Mouse (Mus musculus) kidney, postnatal 0 days (tissue): Measurements from ENCODE around the gene Ptpn7. TPM values are rescaled to one million over a fixed set of nuclear protein-coding genes. Genes with fewer than 3 reads are reported as not detected.

Experiments used
- ATAC-seq: fragments of 200-750 bp; cut with Nextera tagmentation; replicated peaks from 2 replicates; pipeline ENCODE4 v1.8.0; 2017; ENCODE audit warnings: low read depth, moderate number of reproducible peaks, moderate TSS enrichment, moderate library complexity; ENCODE audit not compliant: low FRiP score
- DNase-seq: peaks from one replicate; pipeline ENCODE4 v3.0.0-alpha.2; 2016; ENCODE audit warnings: low spot score
- H3K27ac ChIP-seq: fragments of 300-500 bp; sonication (generic); 2 replicates; pipeline ENCODE4 v1.5.1; 2014; ENCODE audit warnings: mild to moderate bottlenecking
- H3K27me3 ChIP-seq: fragments of 300-500 bp; sonication (generic); 2 replicates; pipeline ENCODE4 v1.6.1; 2014; ENCODE audit warnings: low read length, mixed read lengths; ENCODE audit not compliant: insufficient read depth
- H3K36me3 ChIP-seq: fragments of 300-500 bp; sonication (generic); 2 replicates; pipeline ENCODE4 v1.6.1; 2014; ENCODE audit warnings: low read length, mixed read lengths; ENCODE audit not compliant: insufficient read depth
- H3K4me1 ChIP-seq: fragments of 300-500 bp; sonication (generic); replicated peaks from 2 replicates; pipeline ENCODE4 v1.6.1; 2014; ENCODE audit warnings: antibody characterized with exemption, low read length, mixed read lengths; ENCODE audit not compliant: insufficient read depth
- H3K4me2 ChIP-seq: fragments of 300-500 bp; sonication (generic); 2 replicates; pipeline ENCODE4 v1.6.1; 2014; ENCODE audit warnings: mild to moderate bottlenecking, low read length, moderate library complexity, mixed read lengths
- H3K4me3 ChIP-seq: fragments of 300-500 bp; sonication (generic); replicated peaks from 2 replicates; pipeline ENCODE4 v1.5.1; 2014; ENCODE audit warnings: low read depth, low read length
- H3K9ac ChIP-seq: fragments of 300-500 bp; sonication (generic); 2 replicates; pipeline ENCODE4 v1.6.1; 2014; ENCODE audit warnings: low read depth, low read length
- H3K9me3 ChIP-seq: fragments of 300-500 bp; sonication (generic); replicated peaks from 2 replicates; pipeline ENCODE4 v1.6.1; 2016; ENCODE audit warnings: low read length, inconsistent platforms, mixed read lengths
- CTCF ChIP-seq: IDR thresholded peaks from 2 replicates; pipeline ENCODE4 v1.5.1; 2016; ENCODE audit warnings: antibody characterized with exemption, low read depth, mild to moderate bottlenecking, moderate library complexity
- WGBS: fragments of 180-500 bp; shearing (Covaris S2); extraction: QIAGEN DNeasy Blood & Tissue Kit; methylation state at CpG from one replicate; pipeline ENCODE4 v1.1.7; 2014; 5-methylcytosine and 5-hydroxymethylcytosine counted together
- polyA plus RNA-seq: library from polyadenylated mRNA; unstranded; fragments of >200 nt; fragmentation: Nextera tagmentation; extraction: Ambion mirVana; gene quantifications from 2 replicates; pipeline ENCODE4 v1.2.1, GENCODE M21; 2015

The Ptpn7 gene
- polyA plus RNA-seq, 1 experiment from 2014 or later = 0.38 TPM

DNA sequence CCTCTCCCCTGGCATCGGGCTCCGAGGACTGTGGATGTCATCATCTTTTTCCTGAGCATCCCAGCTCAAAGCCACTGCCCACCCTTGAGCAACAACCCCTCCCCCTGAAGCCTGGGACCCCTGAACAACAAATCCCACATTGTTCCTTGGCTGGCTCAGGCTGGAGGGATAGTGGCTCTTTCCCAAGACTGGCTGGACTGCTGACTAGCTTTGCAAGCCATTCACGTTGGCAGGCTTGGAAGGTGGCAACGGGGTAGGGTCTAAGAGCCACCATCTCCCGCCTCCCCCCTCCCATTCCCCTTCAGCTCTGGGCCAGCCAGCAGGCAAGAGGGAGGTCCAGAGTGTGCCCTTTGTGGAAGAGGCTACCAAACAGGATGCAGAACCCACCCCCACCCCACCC, 26.1 kb downstream of the Ptpn7 start:
- ATAC-seq = no peak
- no peak overlapping the region for H3K4me3 ChIP-seq
- WGBS = 76% methylated on average over 5 of the region's 5 CpGs
- TF ChIP-seq CTCF = no peak
- H3K4me2 ChIP-seq = no peak overlapping the region
- peaks cover 5% of the 10 kb centered on the region; the same call in 1 of the 2 replicates for H3K4me1 ChIP-seq
- H3K27me3 ChIP-seq = no peaks in the 10 kb centered on the region
- no peak overlapping the region for H3K27ac ChIP-seq
- no peak for DNase-seq
- no peak overlapping the region for H3K9ac ChIP-seq
- H3K36me3 ChIP-seq = peaks cover 6% of the 10 kb centered on the region; the same call in 1 of the 2 replicates
- H3K9me3 ChIP-seq = no peaks in the 10 kb centered on the region

DNA sequence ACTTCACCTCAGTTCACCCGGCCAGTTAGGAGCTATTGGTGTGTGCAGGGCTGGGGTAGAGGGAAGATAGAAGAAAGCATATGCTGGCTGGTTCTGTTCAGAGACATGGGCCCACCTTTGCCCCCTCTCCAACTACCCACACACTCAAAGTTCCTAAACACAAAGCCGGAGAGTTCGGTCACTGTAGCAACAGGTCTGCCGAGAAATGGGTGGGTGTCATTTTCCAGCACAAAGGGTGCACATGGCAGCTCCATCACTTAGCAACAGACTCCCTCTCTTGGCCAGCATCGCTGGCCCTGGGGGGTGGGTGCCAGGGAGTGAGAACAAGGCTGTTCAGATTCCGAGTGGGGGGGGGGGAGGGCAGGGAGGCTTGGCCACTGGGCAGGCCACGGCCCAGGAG, 26.6 kb downstream of the Ptpn7 start:
- DNase-seq = no peak
- Histone ChIP-seq H3K9me3 (no peaks in the 10 kb centered on the region), H3K4me3 (no peak overlapping the region), H3K4me2 (no peak overlapping the region), H3K27ac (no peak overlapping the region), H3K36me3 (peaks cover 6% of the 10 kb centered on the region; the same call in 1 of the 2 replicates), H3K27me3 (no peaks in the 10 kb centered on the region), H3K4me1 (peaks cover 5% of the 10 kb centered on the region; the same call in 1 of the 2 replicates), H3K9ac (no peak overlapping the region)
- no peak for ATAC-seq
- TF ChIP-seq CTCF = no peak
- 45% methylated on average over 7 of the region's 7 CpGs for WGBS

DNA sequence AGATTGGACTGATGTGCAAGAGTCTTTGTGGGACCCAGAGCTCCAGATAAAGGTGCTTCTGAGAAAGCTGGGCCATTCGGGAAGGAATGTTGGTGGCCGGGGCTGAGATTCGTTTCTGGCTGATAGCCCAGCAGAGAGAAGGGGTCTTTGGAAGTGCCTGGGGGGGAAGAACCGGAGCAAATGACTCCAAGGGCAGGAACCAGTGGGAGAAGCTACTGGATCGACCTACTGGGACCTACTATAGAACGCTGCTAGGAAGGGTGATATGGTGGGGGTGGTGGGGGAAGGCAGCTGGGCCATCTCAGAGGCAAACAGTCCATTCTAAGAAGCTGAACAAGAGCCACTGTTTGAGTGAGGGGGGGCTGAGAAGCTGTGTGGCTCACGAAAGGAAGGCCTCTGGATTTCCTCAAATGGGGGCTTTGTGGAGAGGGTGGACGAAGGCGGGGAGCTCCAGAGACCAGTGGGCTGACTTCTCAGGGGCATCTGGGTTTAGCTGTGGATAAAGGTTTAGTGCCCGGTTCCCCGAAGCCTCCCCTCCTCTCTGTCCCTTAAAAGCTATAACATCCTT, 27.1 kb downstream of the Ptpn7 start:
- WGBS = 72% methylated on average over 11 of the region's 11 CpGs
- Histone ChIP-seq H3K4me3 (no peak overlapping the region), H3K27ac (no peak overlapping the region), H3K4me2 (no peak overlapping the region), H3K9ac (no peak overlapping the region), H3K27me3 (no peaks in the 10 kb centered on the region), H3K4me1 (0 out of 2 replicates have a peak, but pooled peaks cover 5% of the 10 kb centered on the region), H3K36me3 (peaks cover 6% of the 10 kb centered on the region; the same call in 1 of the 2 replicates), H3K9me3 (no peaks in the 10 kb centered on the region)
- ATAC-seq = no peak
- TF ChIP-seq CTCF = no peak
- DNase-seq = peak; percentile 22

DNA sequence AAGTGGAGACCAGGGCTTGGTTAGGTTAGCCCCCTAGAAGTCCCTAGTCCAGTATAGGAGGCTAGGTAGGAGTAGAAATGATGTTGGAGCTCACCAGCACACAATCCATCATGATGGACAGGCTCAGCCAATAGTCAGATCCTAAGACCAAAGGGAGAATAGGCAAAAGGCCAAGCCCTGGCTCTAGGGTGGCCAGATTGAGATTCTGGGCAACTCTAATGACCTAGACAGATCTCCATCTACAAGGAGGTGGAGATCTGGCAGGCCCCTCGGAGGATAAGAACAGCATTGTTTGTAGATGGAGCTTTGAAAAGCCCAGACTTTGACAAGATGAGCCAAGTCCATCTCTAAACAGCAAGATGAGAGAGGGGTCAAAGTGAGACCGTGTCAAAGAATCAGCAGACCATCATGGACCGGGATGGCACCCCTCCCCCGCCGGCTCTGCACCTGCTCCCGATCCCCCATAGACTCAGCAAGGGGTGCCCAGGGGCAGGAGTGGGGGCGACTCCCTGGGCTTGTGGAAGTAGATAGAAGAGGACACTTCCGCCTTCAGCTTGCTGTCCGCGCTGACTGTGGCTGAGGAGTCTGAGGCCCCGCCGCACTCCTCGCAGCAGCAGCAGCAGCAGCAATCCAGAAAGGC, 28.0 kb downstream of the Ptpn7 start:
- DNase-seq (no peak), ATAC-seq (no peak)
- no peak for TF ChIP-seq CTCF
- H3K9ac ChIP-seq = no peak overlapping the region
- no peaks in the 10 kb centered on the region for H3K9me3 ChIP-seq
- H3K4me2 ChIP-seq = no peak overlapping the region
- WGBS = 86% methylated on average over 13 of the region's 13 CpGs
- H3K27me3 ChIP-seq = no peaks in the 10 kb centered on the region
- peaks cover 6% of the 10 kb centered on the region; the same call in 1 of the 2 replicates for H3K36me3 ChIP-seq
- no peak overlapping the region for H3K27ac ChIP-seq
- H3K4me3 ChIP-seq = no peak overlapping the region
- H3K4me1 ChIP-seq = 0 out of 2 replicates have a peak, but pooled peaks cover 5% of the 10 kb centered on the region

- no peak overlapping the region for H3K4me3 ChIP-seq
- DNase-seq = no peak
Observed at GRCm38 (mm10) chr1:135162720-135163119, 30.2 kb downstream of the Ptpn7 start.

DNA sequence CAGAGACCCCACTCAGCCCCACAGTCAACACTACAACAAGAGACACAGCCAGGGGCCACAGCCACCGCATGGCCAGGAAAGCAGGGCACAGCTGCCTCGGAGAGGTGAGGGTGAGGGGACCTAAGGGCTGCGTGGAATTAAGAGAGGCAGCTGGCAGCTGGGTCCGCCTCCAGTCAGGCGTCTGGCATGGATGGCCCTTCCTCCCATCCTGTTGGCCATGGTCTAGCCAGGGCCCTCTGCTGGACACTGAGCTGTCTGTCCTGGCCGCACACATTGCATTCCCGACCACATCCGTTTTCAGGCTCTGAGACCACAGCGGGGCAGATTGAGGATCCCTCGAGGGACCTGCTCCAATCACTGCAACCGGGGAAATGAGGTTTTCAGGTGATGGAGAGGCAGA, 34.9 kb downstream of the Ptpn7 start, which contains the start of gene Gpr37l1:
Gene Gpr37l1 (minus strand): TSS at position 247 of the 400 bp plus-strand sequence.
- H3K36me3 ChIP-seq = no peaks in the 10 kb centered on the region
- H3K4me3 ChIP-seq = no peak within 1 kb of the TSS
- TF ChIP-seq CTCF = peak; percentile 17; the same call in 1 of the 2 replicates
- H3K4me1 ChIP-seq = no peaks in the 10 kb centered on the region
- DNase-seq = no peak
- no peak within 1 kb of the TSS for H3K4me2 ChIP-seq
- 64% methylated on average over 11 of the region's 11 CpGs for WGBS
- H3K9ac ChIP-seq = no peak within 1 kb of the TSS
- no peak within 1 kb of the TSS for H3K27ac ChIP-seq
- no peaks in the 10 kb centered on the region for H3K27me3 ChIP-seq
- no peak for ATAC-seq
- no peaks in the 10 kb centered on the region for H3K9me3 ChIP-seq

More at GRCm38 (mm10) chr1:135162720-135163119, 30.2 kb downstream of the Ptpn7 start:
- Histone ChIP-seq H3K27ac (no peak overlapping the region), H3K9me3 (no peaks in the 10 kb centered on the region), H3K27me3 (no peaks in the 10 kb centered on the region), H3K9ac (no peak overlapping the region), H3K4me1 (0 out of 2 replicates have a peak, but pooled peaks cover 5% of the 10 kb centered on the region), H3K4me2 (no peak overlapping the region), H3K36me3 (no peaks in the 10 kb centered on the region)
- no peak for ATAC-seq
- 70% methylated on average over 6 of the region's 6 CpGs for WGBS
- no peak for TF ChIP-seq CTCF
